ENCODE assay signal across 20 mouse cellular contexts in genomic region chr19:24076536-24076935, GRCm38 (mm10).
"Had no signal": no experiment of that assay in that cellular context is flagged by ENCODE, and none has a peak within 500 bp of the region (broad histone marks: within the 10 kb centered on the region; RNA-seq: fewer than 3 reads in every experiment).

No protein-coding gene starts in this region.

- DNase-seq: kidney, adult 18-20 months; kidney, adult 9 months; kidney, postnatal 14 days; kidney, postnatal 4 days; liver, postnatal 0 days; lung, embryonic 14.5 days; lung, postnatal 36 days; retina, postnatal 1 day; right cerebral cortex, postnatal 25 days; spleen, adult 18-20 months; thymus, adult 18-20 months; thymus, postnatal 36 days had no signal

- H3K27me3 ChIP-seq: midbrain, embryonic 12.5 days; neural tube, embryonic 13.5 days had no signal

- H3K4me1 ChIP-seq: midbrain, embryonic 12.5 days; neural tube, embryonic 13.5 days had no signal

- H3K27ac ChIP-seq: liver, embryonic 14.5 days; midbrain, embryonic 12.5 days; neural tube, embryonic 13.5 days had no signal

- ATAC-seq: intestine, embryonic 16.5 days; liver, postnatal 0 days; lung, postnatal 0 days; midbrain, embryonic 16.5 days had no signal

- H3K9ac ChIP-seq: liver, embryonic 14.5 days; liver, postnatal 0 days; lung, embryonic 14.5 days; midbrain, embryonic 12.5 days; neural tube, embryonic 13.5 days had no signal

- H3K4me2 ChIP-seq: liver, embryonic 11.5 days; lung, embryonic 14.5 days; midbrain, embryonic 12.5 days; neural tube, embryonic 13.5 days had no signal

- H3K4me3 ChIP-seq: midbrain, embryonic 12.5 days; myocyte; neural tube, embryonic 13.5 days had no signal

- H3K9me3 ChIP-seq: midbrain, embryonic 12.5 days had no signal

- H3K36me3 ChIP-seq: midbrain, embryonic 12.5 days; neural tube, embryonic 13.5 days had no signal
